Mouse (Mus musculus): ENCODE results near the gene Gm9999. TPM values are rescaled to one million over a fixed set of nuclear protein-coding genes. Genes with fewer than 3 reads are reported as not detected.

Gm9999 gene
- total and polyA plus RNA-seq, 3 experiments: 0.76 TPM; not detected in 2

DNA sequence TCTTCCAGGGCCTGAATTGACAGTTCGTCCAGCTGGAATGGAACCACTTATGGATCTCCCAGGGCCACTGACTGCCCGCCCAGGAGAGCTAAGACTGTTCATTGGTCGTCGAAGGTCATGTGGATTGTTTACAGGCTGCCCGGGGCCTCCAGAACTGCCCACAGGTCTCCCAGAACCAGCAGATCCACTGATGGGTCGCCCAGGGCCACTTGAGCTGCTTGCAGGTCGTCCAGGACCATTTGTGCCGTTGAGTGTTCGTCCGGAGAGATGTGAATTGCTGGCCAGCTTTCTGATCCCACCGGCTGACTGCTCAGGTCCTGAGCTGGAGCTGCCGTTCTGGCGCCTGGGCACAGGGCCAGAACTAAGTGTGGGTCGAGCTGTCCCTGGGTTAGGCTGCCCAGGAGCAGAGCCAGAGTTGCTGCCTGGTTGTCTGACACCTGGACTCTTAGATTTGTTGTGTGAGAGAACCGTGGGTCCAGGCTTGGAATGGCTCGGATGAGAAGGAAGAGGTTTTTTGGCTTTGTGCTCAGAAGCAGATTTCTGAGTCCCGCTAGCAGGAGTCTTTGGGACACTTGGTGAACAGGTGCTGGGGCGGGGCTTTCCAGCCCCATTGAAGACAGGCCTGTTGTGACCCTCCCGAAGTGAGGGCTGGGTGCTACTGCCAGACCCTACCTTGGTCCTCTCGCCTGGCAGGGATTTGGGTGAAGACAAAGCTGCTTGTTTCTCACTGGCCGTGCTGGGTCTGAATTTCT lies 14.4 kb downstream of the Gm9999 start:
- Histone ChIP-seq H3K4me3 (ENCODE audit: low read depth, low read length) (peak overlapping the region; percentile 1; the same call in 1 of the 2 replicates), H3K36me3 (replicated peaks) (peaks cover 77% of the 10 kb centered on the region), H3K9me3 (replicated peaks) (no peaks in the 10 kb centered on the region), H3K27me3 (ENCODE audit: insufficient read depth, low read length) (no peaks in the 10 kb centered on the region), H3K4me1 (ENCODE audit: insufficient read depth, low read depth, low read length) (peaks cover 54% of the 10 kb centered on the region)
- TF ChIP-seq POLR2AphosphoS5 (IDR thresholded peaks at IDR 0.05; ENCODE audit: insufficient replicate concordance, low read depth, low read length) (no peak), GATA2 (IDR thresholded peaks at IDR 0.05; ENCODE audit: borderline replicate concordance, low read depth, low read length) (no peak), CTCF (IDR thresholded peaks at IDR 0.05; ENCODE audit: low read depth, low read length) (no peak), GATA1 (IDR thresholded peaks at IDR 0.05; ENCODE audit: borderline replicate concordance, low read length) (no peak), TAL1 (conservative IDR thresholded peaks at IDR 0.05; ENCODE audit: low read depth, low read length) (no peak)
- DNase-seq (ENCODE audit: low spot score): no peak
- no peak for ATAC-seq (ENCODE audit: extremely low read depth, insufficient number of reproducible peaks, low FRiP score, poor library complexity, severe bottlenecking)

DNA sequence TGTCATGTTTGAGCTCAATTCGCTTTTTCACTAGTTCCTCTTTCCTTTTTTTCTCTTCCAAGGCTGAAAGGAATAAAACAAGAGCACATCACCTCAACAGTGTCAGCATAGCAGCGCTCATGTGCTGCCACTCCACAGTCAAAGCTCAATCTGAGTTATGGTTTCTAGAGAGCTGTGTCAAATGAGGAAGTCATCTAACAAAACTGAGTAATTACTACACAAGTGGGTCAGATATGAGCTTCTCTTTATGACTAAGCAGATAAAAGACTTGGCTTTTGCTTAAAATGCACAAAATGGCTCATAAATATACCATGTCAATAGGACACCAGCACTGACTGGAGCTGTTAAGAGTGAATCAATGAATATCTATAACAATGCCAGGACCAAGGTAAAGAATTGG lies 15.6 kb downstream of the Gm9999 start:
- Histone ChIP-seq H3K27me3 (ENCODE audit: insufficient read depth, low read length) (no peaks in the 10 kb centered on the region), H3K4me1 (ENCODE audit: insufficient read depth, low read depth, low read length) (peaks cover 60% of the 10 kb centered on the region), H3K4me3 (ENCODE audit: low read depth, low read length) (no peak overlapping the region), H3K36me3 (replicated peaks) (peaks cover 75% of the 10 kb centered on the region), H3K9me3 (replicated peaks) (no peaks in the 10 kb centered on the region)
- ATAC-seq (ENCODE audit: extremely low read depth, insufficient number of reproducible peaks, low FRiP score, poor library complexity, severe bottlenecking): peak; percentile 56
- TF ChIP-seq GATA1 (IDR thresholded peaks at IDR 0.05; ENCODE audit: borderline replicate concordance, low read length): no peak
- no peak for TF ChIP-seq CTCF (IDR thresholded peaks at IDR 0.05; ENCODE audit: low read depth, low read length)
- no peak for TF ChIP-seq GATA2 (IDR thresholded peaks at IDR 0.05; ENCODE audit: borderline replicate concordance, low read depth, low read length)
- no peak for TF ChIP-seq TAL1 (conservative IDR thresholded peaks at IDR 0.05; ENCODE audit: low read depth, low read length)
- no peak for TF ChIP-seq POLR2AphosphoS5 (IDR thresholded peaks at IDR 0.05; ENCODE audit: insufficient replicate concordance, low read depth, low read length)
- no peak for DNase-seq (ENCODE audit: low spot score)

DNA sequence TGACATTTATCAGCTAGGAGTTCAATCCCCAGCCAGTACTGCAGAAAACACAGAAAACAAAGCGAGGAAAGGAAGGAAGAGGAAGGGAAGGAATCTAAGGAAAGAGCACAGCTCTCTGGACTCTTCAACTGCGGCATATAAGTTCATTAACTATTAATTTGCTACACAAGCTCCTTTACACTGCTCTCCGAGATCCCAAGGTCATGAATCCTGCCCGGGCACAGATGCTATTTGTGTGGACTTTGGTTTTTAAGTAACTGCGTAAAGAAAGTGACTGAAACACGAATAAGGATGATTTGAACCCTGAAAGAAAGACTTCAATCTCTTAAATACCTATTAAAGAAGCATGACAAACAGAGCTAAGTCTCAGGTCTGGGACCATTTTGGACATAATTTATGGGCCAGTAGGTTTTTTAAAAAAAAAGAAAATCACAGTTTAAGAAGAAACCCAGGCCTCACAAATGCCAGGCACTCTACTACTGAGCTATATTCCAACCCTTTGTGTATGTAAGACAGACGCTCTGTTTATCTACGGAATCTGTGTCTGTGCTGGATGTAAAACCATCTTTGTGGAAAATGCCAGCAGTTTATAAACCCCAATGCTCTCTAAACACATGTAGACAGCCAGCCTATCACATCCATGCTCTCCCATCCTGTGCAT lies 16.7 kb downstream of the Gm9999 start:
- peaks cover 67% of the 10 kb centered on the region for H3K36me3 ChIP-seq (replicated peaks)
- DNase-seq (ENCODE audit: low spot score) (no peak), ATAC-seq (ENCODE audit: extremely low read depth, insufficient number of reproducible peaks, low FRiP score, poor library complexity, severe bottlenecking) (no peak)
- H3K9me3 ChIP-seq (replicated peaks): no peaks in the 10 kb centered on the region
- no peaks in the 10 kb centered on the region for H3K27me3 ChIP-seq (ENCODE audit: insufficient read depth, low read length)
- H3K4me1 ChIP-seq (ENCODE audit: insufficient read depth, low read depth, low read length): peaks cover 60% of the 10 kb centered on the region
- TF ChIP-seq GATA2 (IDR thresholded peaks at IDR 0.05; ENCODE audit: borderline replicate concordance, low read depth, low read length) (no peak), GATA1 (IDR thresholded peaks at IDR 0.05; ENCODE audit: borderline replicate concordance, low read length) (no peak), POLR2AphosphoS5 (IDR thresholded peaks at IDR 0.05; ENCODE audit: insufficient replicate concordance, low read depth, low read length) (no peak), CTCF (IDR thresholded peaks at IDR 0.05; ENCODE audit: low read depth, low read length) (no peak), TAL1 (conservative IDR thresholded peaks at IDR 0.05; ENCODE audit: low read depth, low read length) (no peak)
- H3K4me3 ChIP-seq (ENCODE audit: low read depth, low read length): no peak overlapping the region

DNA sequence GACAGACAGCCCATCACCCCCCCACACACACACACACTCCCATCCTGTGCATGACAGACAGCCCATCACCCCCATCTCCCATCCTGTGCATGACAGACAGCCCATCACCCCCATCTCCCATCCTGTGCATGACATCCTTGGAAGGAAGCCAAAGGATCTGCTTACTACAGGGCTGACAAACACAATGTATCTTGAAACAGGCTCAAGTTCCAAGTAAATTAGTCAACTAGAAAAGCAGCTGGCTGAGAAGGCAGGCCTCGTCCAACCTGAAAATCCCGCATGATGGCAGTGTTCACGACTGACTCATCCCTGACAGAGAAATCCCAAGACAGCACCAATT lies 17.2 kb downstream of the Gm9999 start:
- Histone ChIP-seq H3K36me3 (replicated peaks) (peaks cover 67% of the 10 kb centered on the region), H3K27me3 (ENCODE audit: insufficient read depth, low read length) (no peaks in the 10 kb centered on the region), H3K4me3 (ENCODE audit: low read depth, low read length) (no peak overlapping the region), H3K9me3 (replicated peaks) (no peaks in the 10 kb centered on the region), H3K4me1 (ENCODE audit: insufficient read depth, low read depth, low read length) (peaks cover 65% of the 10 kb centered on the region)
- ATAC-seq (ENCODE audit: extremely low read depth, insufficient number of reproducible peaks, low FRiP score, poor library complexity, severe bottlenecking) (no peak), DNase-seq (ENCODE audit: low spot score) (no peak)
- TF ChIP-seq TAL1 (conservative IDR thresholded peaks at IDR 0.05; ENCODE audit: low read depth, low read length) (no peak), GATA2 (IDR thresholded peaks at IDR 0.05; ENCODE audit: borderline replicate concordance, low read depth, low read length) (no peak), POLR2AphosphoS5 (IDR thresholded peaks at IDR 0.05; ENCODE audit: insufficient replicate concordance, low read depth, low read length) (no peak), GATA1 (IDR thresholded peaks at IDR 0.05; ENCODE audit: borderline replicate concordance, low read length) (no peak), CTCF (IDR thresholded peaks at IDR 0.05; ENCODE audit: low read depth, low read length) (no peak)

DNA sequence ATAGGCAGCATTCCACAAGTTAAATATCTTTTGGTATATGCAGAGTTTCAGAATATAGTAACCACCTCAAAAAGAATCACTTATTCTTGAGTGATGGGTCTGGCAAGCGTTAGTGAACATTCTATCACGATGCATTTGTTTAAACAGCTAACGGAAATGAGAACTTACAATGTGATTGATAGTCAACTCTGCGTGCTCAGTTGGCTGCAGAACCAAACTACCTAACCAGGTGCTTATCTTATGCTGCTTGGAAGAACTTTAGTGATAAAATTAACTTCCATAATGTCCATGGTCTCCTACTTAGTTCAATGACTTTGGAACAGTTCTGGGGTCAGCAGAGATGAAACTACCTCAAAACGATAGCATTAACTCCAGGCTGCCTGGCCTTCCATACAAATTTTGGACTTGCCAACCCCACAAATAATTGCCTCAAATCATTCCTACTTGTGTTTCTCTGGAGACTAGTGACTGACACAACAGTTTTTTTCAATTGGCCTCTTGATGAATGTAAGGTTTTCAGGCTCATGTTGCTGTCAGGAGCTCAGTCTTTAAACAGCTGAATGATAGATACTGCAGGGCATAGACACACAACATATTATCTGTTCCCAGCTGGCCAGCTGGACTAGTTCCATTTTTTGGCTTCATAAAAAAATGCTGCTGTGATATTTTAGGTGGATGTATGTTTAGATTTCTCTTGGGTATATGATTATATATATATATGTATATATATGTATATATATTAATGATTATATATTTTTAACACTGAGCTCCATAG lies 17.9 kb downstream of the Gm9999 start:
- Histone ChIP-seq H3K36me3 (replicated peaks) (peaks cover 62% of the 10 kb centered on the region), H3K4me1 (ENCODE audit: insufficient read depth, low read depth, low read length) (peaks cover 67% of the 10 kb centered on the region), H3K4me3 (ENCODE audit: low read depth, low read length) (no peak overlapping the region), H3K9me3 (replicated peaks) (no peaks in the 10 kb centered on the region), H3K27me3 (ENCODE audit: insufficient read depth, low read length) (no peaks in the 10 kb centered on the region)
- TF ChIP-seq POLR2AphosphoS5 (IDR thresholded peaks at IDR 0.05; ENCODE audit: insufficient replicate concordance, low read depth, low read length) (no peak), GATA1 (IDR thresholded peaks at IDR 0.05; ENCODE audit: borderline replicate concordance, low read length) (no peak), TAL1 (conservative IDR thresholded peaks at IDR 0.05; ENCODE audit: low read depth, low read length) (0 out of 2 replicates have a peak, but pooled peaks have one; percentile 14), CTCF (IDR thresholded peaks at IDR 0.05; ENCODE audit: low read depth, low read length) (no peak)
- DNase-seq (ENCODE audit: low spot score) (no peak), ATAC-seq (ENCODE audit: extremely low read depth, insufficient number of reproducible peaks, low FRiP score, poor library complexity, severe bottlenecking) (no peak)

DNA sequence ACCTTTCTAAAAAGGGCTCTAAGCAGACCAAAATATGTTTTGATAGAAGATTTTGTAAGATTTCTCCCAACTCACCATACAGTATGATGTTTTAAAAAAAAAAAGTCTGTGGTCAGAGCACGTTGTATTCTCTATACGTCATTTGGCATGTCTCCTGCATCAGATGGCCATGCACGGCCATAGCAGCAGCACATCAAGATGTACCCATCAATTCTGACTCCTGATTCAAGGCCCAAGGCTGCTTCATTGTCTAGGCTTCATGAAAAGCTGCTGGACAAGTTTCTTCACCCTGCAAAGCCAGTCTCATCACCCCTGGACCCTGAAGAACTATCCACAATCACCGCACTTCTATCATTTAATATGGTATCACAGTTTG lies 18.5 kb downstream of the Gm9999 start:
- Histone ChIP-seq H3K36me3 (replicated peaks) (peaks cover 57% of the 10 kb centered on the region), H3K27me3 (ENCODE audit: insufficient read depth, low read length) (no peaks in the 10 kb centered on the region), H3K9me3 (replicated peaks) (no peaks in the 10 kb centered on the region), H3K4me3 (ENCODE audit: low read depth, low read length) (no peak overlapping the region), H3K4me1 (ENCODE audit: insufficient read depth, low read depth, low read length) (peaks cover 67% of the 10 kb centered on the region)
- TF ChIP-seq POLR2AphosphoS5 (IDR thresholded peaks at IDR 0.05; ENCODE audit: insufficient replicate concordance, low read depth, low read length): no peak
- no peak for TF ChIP-seq GATA2 (IDR thresholded peaks at IDR 0.05; ENCODE audit: borderline replicate concordance, low read depth, low read length)
- TF ChIP-seq GATA1 (IDR thresholded peaks at IDR 0.05; ENCODE audit: borderline replicate concordance, low read length): no peak
- TF ChIP-seq CTCF (IDR thresholded peaks at IDR 0.05; ENCODE audit: low read depth, low read length): no peak
- TF ChIP-seq TAL1 (conservative IDR thresholded peaks at IDR 0.05; ENCODE audit: low read depth, low read length): no peak
- no peak for ATAC-seq (ENCODE audit: extremely low read depth, insufficient number of reproducible peaks, low FRiP score, poor library complexity, severe bottlenecking)
- DNase-seq (ENCODE audit: low spot score): no peak

Measured in G1E (cell line).